Mouse (Mus musculus) cerebellum, postnatal 10 days (tissue): Measurements from ENCODE around the gene Cend1.
A peak's percentile ranks its signal among the peaks of the same experiment; 100 is the strongest.
"Not testable (repeated sequence)": the region's sequence is repeated elsewhere in the genome, so short reads cannot be mapped to it uniquely, and the experiment has no call there.

ENCODE experiments used
- DNase-seq, 2 experiments: peaks; one replicate each; pipeline ENCODE4 v3.0.0; 2021; ENCODE audit warnings: mixed read lengths in 2 of 2

Gene Cend1

GRCm38 (mm10) chr7:141429840-141430584 lies 721 bp upstream of the Cend1 start:
- DNase-seq, result peak; percentile 29 to 37

DNA sequence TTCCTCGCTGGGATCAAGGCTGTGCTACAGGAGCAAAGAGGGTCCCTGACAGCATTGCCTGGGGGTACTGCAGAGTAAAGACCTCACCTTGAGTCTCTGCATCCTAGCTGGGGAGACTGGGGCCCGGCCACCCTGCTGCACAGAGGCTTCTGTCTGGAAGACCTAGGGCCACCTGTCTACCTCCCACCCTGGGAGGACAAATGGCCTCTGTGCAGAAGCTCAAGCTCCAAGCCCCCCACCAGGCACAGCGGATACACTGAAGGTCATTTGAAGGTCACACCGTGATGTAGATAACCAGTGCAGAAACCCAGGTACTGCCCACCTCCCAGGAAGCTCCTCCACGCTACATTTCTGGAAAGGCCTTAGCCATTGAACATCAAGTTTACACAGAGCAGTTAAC lies 590 bp downstream of the Cend1 start:
- DNase-seq, result peak; percentile 31 to 49

DNA sequence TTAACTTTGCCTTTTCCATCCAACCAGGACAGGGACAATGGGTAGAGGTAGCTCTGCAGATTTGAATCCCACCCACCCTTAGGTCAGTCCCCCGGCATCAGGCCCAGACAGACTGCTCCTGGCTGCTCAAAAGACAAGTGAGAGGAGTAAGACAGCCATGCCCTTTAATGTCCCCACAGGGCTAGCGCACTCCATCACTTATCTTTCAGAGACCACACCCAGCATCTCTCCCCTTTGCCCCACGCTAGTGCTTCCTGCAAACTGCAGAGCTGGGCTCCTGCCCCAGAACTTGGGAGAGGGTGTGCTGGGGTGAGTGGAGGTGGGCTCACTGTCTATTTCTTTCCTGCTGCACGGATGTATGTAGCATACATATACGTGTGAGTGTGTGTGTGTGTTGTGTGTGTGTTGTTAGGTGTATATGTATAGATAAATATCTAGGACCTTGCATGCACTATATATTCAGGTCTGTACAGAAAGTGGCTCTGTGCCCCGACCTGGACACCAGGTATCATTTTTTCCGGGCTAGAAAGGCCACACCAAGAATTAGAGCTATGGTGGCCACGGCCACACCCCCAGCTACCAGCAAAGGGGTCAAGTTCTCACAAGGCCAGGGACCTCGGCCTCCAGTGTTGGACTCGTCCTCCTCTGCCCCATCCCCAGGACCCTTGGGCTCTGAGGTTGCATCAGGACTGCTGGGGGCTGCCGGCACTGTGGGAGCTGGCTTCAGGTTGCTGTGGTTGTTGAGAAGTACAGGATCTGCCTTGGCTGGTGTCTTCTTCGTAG lies 2.2 kb downstream of the Cend1 start:
- no peak for DNase-seq

DNA sequence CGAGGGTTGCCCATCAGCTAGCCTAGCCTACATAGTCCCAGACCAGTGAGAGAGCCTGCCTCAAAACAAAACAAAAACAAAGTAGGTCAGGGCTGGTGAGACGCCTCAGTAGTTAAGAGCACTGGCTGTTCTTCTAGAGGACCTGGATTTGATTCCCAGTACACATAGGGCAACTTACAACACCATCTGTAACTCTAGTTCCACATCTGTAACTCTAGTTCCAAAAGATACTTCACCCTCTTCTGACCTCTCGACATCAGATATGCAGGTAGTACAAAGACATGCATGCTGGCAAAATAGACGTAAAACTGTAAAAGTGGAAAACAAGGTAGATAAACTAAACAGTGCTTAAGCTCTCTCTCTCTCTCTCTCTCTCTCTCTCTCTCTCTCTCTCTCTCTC lies 5.5 kb downstream of the Cend1 start:
- no peak for DNase-seq

DNA sequence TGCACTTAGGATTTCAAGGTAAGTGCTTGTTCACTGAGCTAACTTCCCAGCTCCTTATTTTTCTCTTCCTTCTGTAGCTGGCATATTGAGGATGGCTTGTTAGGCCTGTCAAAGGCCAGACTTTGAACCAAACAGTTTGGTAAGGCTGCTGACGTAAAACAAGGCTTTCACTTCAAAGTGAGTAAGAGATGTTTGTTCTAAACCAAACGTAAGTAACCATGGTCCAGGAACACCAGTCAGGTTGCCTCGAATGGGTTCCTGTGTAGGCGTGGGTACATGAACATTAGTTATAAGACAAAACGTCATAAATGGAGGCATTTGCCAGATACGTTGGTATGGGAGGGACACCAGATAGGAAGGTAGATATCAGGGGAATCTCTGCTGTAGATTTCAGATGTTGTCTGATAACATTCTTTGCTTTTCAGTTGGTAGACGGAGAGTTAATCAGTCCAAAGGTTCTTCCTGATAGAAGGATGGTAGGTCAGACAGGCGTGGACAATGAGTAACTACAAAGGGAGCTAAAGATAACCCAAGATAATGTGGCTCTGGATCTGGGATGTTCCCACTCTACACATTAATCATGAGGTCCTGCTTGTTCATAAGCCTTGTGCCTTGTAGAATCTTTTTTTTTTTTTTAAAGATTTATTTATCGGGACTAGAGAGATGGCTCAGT lies 9.1 kb downstream of the Cend1 start:
- DNase-seq, result no peak

DNA sequence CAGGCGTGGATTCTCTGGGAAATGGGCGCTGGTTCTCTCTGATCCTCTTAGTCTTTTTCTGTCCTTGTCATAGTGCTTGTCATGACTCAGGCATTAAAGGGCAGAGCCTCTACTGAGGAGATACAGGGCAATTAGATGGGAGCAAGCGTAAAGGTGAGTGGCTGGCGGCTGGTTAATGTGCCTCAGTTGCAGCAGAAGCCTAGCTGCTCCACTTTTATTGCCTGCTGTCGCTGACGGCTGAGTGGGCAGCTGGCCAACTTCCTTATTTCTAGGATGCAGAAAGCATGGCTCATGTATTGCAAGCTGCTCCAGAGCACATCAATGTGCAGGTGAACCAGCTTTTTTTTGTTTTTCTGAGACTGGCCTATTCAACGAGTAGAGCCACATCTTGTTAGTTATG lies 10.3 kb downstream of the Cend1 start:
- DNase-seq, result peak; percentile 69 to 74

DNA sequence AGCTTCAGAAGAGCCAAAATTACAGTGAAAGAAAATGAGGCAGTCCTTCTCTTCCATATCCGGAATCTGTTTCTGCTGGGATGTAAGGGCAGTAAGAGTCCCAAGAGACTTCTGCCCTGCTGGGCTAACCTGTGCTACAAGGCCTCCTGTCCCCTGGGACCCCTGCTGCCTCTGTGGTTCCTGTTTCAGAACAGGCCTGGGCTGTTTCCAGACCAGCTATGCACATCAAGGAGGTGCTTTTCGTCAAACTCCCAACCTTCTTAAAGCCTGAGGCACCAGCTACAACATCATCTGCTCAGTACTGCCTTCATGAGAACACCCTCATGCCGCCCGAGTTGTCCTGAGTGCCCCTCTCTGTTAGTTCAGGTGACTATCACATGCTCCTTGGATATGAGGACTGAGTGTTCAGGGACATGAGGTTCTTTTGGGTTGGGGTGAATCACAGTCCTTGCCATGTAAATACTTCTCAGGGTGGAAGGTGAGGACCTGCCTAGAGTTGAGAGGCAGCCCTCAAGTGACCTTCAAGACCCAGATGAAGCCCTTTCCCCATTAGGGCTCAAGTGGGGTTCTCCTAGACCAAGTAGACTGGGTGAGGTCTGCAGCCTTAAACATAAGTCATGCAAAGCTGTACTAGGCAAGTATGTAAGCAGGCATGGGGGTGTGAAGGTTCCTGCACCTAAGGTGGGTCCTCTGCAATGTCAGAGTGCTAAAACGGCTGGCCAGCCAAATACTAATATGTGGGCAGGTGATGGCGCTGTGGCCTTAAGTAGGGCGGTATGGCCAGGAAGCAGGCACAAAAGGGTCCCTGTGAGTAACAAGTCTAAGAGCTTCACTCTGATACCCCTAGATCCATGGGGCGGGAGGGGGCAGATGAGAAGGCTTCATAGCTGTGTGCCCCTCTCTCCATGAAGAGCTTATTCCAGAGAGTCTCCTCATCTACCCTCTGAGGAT lies 11.3 kb downstream of the Cend1 start:
- peak; percentile 46 to 49 for DNase-seq

GRCm38 (mm10) chr7:141416144-141416841 lies 13.0 kb downstream of the Cend1 start:
- peak in 1 of 2 experiments; percentile 31 for DNase-seq

DNA sequence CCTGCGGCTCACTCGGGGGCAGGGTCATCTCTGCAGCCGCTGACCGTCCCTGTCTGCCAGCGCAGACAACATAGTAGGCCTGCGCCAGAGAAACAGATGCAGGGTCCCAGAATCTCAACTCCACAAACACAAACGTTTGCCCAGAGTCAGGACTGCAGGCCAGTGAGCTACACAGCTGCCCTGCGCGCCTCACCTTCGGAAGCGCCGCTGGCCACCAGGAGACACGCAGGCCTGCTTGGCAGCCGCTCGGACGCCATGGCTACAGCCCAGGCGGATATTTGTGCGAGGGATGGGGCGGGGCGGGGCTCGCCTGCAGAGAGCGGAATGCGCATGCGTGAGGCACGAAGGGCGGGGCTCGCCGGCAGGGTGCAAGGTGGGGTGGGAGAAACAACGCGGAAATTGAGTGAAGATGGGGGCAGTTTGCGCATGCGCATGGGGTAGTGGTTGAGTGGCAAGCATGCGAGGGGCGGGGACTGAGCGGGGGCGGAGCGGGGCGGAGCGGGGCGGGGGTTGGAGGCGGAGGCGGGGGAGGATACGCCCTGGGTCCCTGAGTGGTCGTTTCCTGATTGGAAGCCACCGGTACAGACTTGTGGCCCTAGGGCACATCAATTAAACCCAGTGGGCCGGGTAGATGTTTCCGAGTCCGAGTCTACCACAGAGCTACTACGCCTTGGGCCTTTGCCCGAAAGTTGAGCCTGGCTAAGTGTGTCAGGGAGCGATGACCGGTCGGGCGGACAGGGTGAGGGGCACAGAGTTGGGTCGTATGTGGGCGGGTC lies 15.3 kb downstream of the Cend1 start, which contains the start of gene Gatd1:
Gatd1 (minus strand) TSS at position 328 of the 776 bp plus-strand sequence.
- peak; percentile 100 for DNase-seq

DNA sequence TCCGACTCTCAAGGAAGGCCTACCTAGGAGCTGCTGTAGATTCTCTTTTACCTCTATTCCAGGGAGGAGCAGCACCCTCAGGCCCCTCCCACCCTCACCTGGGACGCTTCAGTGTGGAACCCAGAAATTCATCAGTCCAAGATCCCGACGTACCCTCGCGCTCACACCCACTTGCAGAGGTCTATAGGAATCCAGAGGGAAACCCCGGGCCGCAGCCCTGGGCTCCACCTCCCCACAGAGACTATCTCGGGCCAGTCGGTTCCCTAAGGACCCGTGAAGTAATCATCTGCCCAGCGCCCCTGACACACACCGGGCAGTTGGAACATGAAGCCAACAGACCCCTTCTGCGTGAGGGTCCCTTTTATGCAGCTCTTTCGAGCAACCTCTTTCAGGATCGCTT lies 16.0 kb downstream of the Cend1 start:
- DNase-seq, result no peak

- no peak for DNase-seq
Observed at GRCm38 (mm10) chr7:141411667-141412066, 17.6 kb downstream of the Cend1 start.

GRCm38 (mm10) chr7:141410631-141411030 lies 18.7 kb downstream of the Cend1 start:
- peak; percentile 34 for DNase-seq

DNA sequence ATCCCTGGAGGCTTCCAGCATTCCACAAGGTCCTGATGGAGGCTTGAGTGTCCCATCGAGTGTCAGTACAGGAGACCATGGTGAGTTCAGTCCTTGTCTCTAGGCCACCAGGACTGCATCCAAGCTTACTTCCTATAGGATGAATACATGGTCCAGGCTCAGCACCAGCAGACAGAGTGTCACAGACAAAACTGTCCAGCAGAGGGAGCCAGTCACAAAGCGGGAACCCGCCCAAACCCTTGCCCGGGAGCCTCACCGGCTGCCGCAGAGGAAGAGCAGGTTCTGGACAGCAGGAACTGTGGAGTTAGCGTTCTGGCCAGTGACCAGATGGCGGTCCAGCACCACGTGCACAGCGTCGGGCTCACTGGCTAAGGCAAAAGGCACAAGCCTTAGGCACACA lies 20.5 kb downstream of the Cend1 start:
- DNase-seq, result peak; percentile 96 to 98

DNA sequence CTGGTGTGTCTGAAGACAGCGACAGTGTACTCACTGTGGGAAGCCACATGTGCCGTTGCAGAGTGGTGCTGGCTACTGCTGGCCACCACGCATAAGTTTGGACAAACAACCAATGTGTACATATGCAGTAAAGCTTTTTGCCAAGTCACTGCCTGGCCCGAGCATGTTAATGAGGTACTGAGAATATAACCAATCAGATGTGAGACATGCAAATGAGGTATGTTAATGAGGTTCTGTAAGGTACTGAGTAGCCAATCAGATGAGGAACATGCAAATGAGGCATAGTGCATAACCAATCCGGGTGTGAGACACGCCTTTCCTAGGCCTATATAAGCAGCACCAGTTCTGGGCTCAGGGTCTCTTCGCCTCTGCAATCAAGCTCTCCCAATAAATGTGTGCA lies 21.6 kb downstream of the Cend1 start:
- DNase-seq, result not testable (repeated sequence)

DNA sequence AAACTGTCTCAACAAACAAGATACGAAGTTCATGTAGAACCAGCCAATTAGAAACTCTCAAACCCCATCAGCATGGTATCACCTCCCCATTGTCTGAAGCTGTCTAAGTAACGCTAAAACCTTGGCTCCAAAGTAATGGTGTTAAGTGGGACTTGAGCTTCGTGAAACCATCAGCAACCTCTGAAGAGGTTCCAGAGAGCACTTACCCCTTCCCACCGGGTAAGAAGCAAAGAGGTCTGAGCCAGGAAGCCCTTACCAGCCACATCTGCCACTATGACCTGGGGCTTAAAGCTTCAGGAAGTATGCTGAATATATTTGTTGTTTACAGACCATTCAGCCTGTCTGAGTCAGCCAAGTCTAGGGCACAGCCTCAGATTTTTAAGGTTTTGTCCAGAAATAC lies 23.8 kb downstream of the Cend1 start:
- no peak for DNase-seq

GRCm38 (mm10) chr7:141403305-141403704 lies 26.0 kb downstream of the Cend1 start:
- peak; percentile 75 to 78 for DNase-seq

GRCm38 (mm10) chr7:141395348-141395747 lies 33.9 kb downstream of the Cend1 start:
- DNase-seq, result no peak

- peak; percentile 84 to 86 for DNase-seq
Observed at GRCm38 (mm10) chr7:141394771-141395170, 34.5 kb downstream of the Cend1 start.

- DNase-seq, result no peak
Observed at GRCm38 (mm10) chr7:141394158-141394557, 35.1 kb downstream of the Cend1 start.

DNA sequence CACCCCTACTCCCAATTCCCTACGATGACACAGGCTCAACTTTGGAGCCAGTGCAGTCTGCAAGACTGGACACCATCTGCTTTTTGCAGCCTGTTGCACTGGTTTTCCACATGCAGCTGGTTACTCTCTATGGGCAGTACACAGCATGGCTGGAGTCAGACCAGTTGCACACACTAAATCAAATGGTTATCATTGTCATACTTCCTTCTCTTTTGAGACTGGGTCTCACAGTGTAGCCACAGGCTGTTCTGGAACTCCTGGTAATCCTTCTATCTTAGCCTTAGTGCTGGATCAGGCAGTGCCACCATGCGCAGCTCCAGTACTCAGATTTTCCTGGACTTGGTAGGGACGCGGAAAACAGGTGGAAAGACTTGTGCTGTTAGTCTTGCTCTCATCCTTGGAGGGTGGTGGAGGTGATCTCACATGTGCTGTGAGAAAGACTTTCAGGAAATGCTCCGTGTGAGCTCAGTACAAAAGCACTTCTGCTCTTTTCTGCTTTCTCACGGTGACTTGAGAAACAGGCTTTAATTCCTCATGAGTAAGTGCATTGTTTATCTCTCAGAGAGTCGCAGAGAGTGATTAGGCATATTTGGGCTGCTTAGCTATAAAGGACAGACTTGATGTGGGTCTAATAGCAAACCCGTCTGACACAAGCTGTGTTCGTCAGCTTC lies 36.6 kb downstream of the Cend1 start:
- no peak for DNase-seq
